Mouse (Mus musculus) MEL (cell line): ENCODE results near the gene Cavin2. TPM values are rescaled to one million over a fixed set of nuclear protein-coding genes. Genes with fewer than 3 reads are reported as not detected.

Source experiments
- DNase-seq: peaks from one replicate; pipeline ENCODE4 v3.0.0; 2011; ENCODE audit warnings: low read depth, low spot score
- H3K27ac ChIP-seq: 2 replicates; pipeline ENCODE4 v1.5.1; 2012; ENCODE audit warnings: low read depth, mild to moderate bottlenecking, control low read depth, low read length, moderate library complexity; ENCODE audit not compliant: control insufficient read depth
- H3K27me3 ChIP-seq, 2 experiments: fragments of 150-350 bp in 1 of 2; sonication (generic) in 1 of 2; 2 replicates each; pipeline ENCODE4 v1.6.1; 2012; ENCODE audit warnings: low read length in 2 of 2, mild to moderate bottlenecking in 2 of 2, improper control_type of control experiment in 1 of 2, moderate library complexity in 1 of 2; ENCODE audit not compliant: insufficient read depth in 2 of 2, control insufficient read depth in 1 of 2
- H3K36me3 ChIP-seq, 2 experiments: 2 replicates each; pipeline ENCODE4 v1.6.1; 2012 to 2014; ENCODE audit warnings: low read length in 2 of 2, improper control_type of control experiment in 1 of 2, inconsistent platforms in 1 of 2, mild to moderate bottlenecking in 1 of 2; ENCODE audit not compliant: insufficient read depth in 2 of 2, control insufficient read depth in 1 of 2
- H3K4me1 ChIP-seq, 2 experiments: fragments of 150-350 bp in 1 of 2; sonication (generic) in 1 of 2; 2 replicates each; pipeline ENCODE4 v1.6.1; 2012; ENCODE audit warnings: low read length in 2 of 2, improper control_type of control experiment in 1 of 2, mild to moderate bottlenecking in 1 of 2; ENCODE audit not compliant: insufficient read depth in 2 of 2, control insufficient read depth in 1 of 2
- H3K4me3 ChIP-seq, 2 experiments: fragments of 150-350 bp in 1 of 2; sonication (generic) in 1 of 2; 2 replicates each; pipeline ENCODE4 v1.5.1; 2012; ENCODE audit warnings: low read depth in 2 of 2, low read length in 2 of 2, mild to moderate bottlenecking in 2 of 2, moderate library complexity in 2 of 2, control low read depth in 1 of 2, improper control_type of control experiment in 1 of 2; ENCODE audit not compliant: control insufficient read depth in 1 of 2, insufficient read depth in 1 of 2
- H3K79me2 ChIP-seq: 2 replicates; pipeline ENCODE4 v1.6.1; 2012; ENCODE audit warnings: mild to moderate bottlenecking, low read length, moderate library complexity; ENCODE audit not compliant: control insufficient read depth, poor library complexity, insufficient read depth
- H3K9ac ChIP-seq: 2 replicates; pipeline ENCODE4 v1.6.1; 2012; ENCODE audit warnings: low read depth, mild to moderate bottlenecking, control low read depth, low read length, moderate library complexity; ENCODE audit not compliant: control insufficient read depth, poor library complexity, severe bottlenecking
- H3K9me3 ChIP-seq: fragments of 150-350 bp; sonication (generic); replicated peaks from 2 replicates; pipeline ENCODE4 v1.6.1; 2012; ENCODE audit warnings: mild to moderate bottlenecking, low read length, improper control_type of control experiment, moderate library complexity; ENCODE audit not compliant: insufficient read depth
- CHD1 ChIP-seq: IDR thresholded peaks from 2 replicates; pipeline ENCODE4 v1.6.1; 2012; ENCODE audit warnings: low read depth, mild to moderate bottlenecking, inconsistent platforms, low read length, improper control_type of control experiment
- CTCF ChIP-seq, 3 experiments: IDR thresholded peaks in 2 of 3; conservative IDR thresholded peaks in 1 of 3; 2 replicates each; pipeline ENCODE4 v1.5.1; 2011 to 2012; ENCODE audit warnings: low read length in 3 of 3, low read depth in 2 of 3, mild to moderate bottlenecking in 2 of 3, improper control_type of control experiment in 1 of 3, inconsistent platforms in 1 of 3, mixed read lengths in 1 of 3, moderate library complexity in 1 of 3; ENCODE audit not compliant: control insufficient read depth in 1 of 3, insufficient read depth in 1 of 3, poor library complexity in 1 of 3, severe bottlenecking in 1 of 3
- E2F4 ChIP-seq: IDR thresholded peaks from 2 replicates; pipeline ENCODE4 v1.6.1; 2011; ENCODE audit warnings: low read depth, low read length, improper control_type of control experiment, borderline replicate concordance
- ELF1 ChIP-seq: IDR thresholded peaks from 2 replicates; pipeline ENCODE4 v1.6.1; 2014; ENCODE audit warnings: low read depth, mild to moderate bottlenecking, inconsistent platforms, low read length, improper control_type of control experiment, moderate library complexity
- MAX ChIP-seq: IDR thresholded peaks from 2 replicates; pipeline ENCODE4 v1.6.1; 2011; ENCODE audit warnings: low read length, improper control_type of control experiment
- MAZ ChIP-seq: IDR thresholded peaks from 2 replicates; pipeline ENCODE4 v1.6.1; 2012; ENCODE audit warnings: low read depth, mild to moderate bottlenecking, inconsistent platforms, low read length, improper control_type of control experiment
- MEF2A ChIP-seq: IDR thresholded peaks from 2 replicates; pipeline ENCODE4 v1.6.1; 2014; ENCODE audit warnings: low read depth, mild to moderate bottlenecking, inconsistent platforms, low read length, improper control_type of control experiment; ENCODE audit not compliant: poor library complexity, insufficient replicate concordance, severe bottlenecking; ENCODE audit errors: extremely low read depth
- MYB ChIP-seq: IDR thresholded peaks from 2 replicates; pipeline ENCODE4 v1.6.1; 2011; ENCODE audit warnings: mild to moderate bottlenecking, low read depth, low read length, improper control_type of control experiment
- NRF1 ChIP-seq: IDR thresholded peaks from 2 replicates; pipeline ENCODE4 v1.6.1; 2014; ENCODE audit warnings: low read depth, mild to moderate bottlenecking, inconsistent platforms, low read length, improper control_type of control experiment, moderate library complexity; ENCODE audit not compliant: poor library complexity, insufficient read depth, severe bottlenecking
- POLR2AphosphoS2 ChIP-seq: IDR thresholded peaks from 2 replicates; pipeline ENCODE4 v1.6.1; 2011; ENCODE audit warnings: low read length, improper control_type of control experiment
- POLR2AphosphoS5 ChIP-seq: IDR thresholded peaks from 2 replicates; pipeline ENCODE4 v1.6.1; 2012; ENCODE audit warnings: low read depth, borderline replicate concordance, mild to moderate bottlenecking, inconsistent platforms, low read length, moderate library complexity, mixed read lengths
- UBTF ChIP-seq: IDR thresholded peaks from 2 replicates; pipeline ENCODE4 v1.6.1; 2012; ENCODE audit warnings: low read depth, mild to moderate bottlenecking, inconsistent platforms, low read length, improper control_type of control experiment, moderate library complexity, borderline replicate concordance; ENCODE audit not compliant: insufficient read depth
- ZKSCAN1 ChIP-seq: IDR thresholded peaks from 2 replicates; pipeline ENCODE4 v1.6.1; 2012; ENCODE audit warnings: low read depth, mild to moderate bottlenecking, inconsistent platforms, low read length, improper control_type of control experiment, moderate library complexity
- polyA plus RNA-seq, 2 experiments: library from polyadenylated mRNA; stranded (reverse) in 1 of 2; unstranded in 1 of 2; fragments of >175 nt in 1 of 2; fragments of >200 nt in 1 of 2; gene quantifications; 2 replicates each; pipeline versions ENCODE4 v1.2.1 to v1.2.4; 2012; ENCODE audit warnings: low replicate concordance in 2 of 2, low read depth in 1 of 2; ENCODE audit not compliant: insufficient read length in 2 of 2, insufficient read depth in 1 of 2, missing spikeins in 1 of 2
- total RNA-seq: library from RNA; depleted of rRNA; stranded (reverse); fragments of 300-350 nt; gene quantifications from 2 replicates; pipeline ENCODE4 v1.2.3, GENCODE M21; 2012

The Cavin2 gene
- total and polyA plus RNA-seq, 3 experiments = not detected

DNA sequence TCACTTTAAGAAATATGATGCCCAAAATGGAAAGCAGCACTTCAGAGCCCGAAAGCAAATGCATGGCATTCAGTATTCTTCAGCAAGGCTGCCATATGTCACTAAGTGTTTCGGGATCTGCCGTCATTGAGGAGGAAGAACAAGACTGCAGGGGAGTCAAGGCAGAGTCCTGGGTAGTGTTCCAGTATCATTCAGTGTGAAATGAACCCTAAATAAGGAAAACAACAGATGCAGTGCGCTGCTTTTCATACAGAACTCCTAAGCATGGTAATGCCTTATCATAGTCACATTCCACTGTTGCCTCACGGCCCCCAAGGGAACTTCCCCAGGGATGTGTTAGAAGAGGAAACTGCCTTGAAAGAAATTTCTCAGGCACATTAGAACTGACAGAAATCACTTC, 21.8 kb upstream of the Cavin2 start:
- Histone ChIP-seq H3K79me2 (no peaks in the 10 kb centered on the region), H3K4me1 (no peaks in the 10 kb centered on the region), H3K27me3 (no peaks in the 10 kb centered on the region), H3K9ac (no peak overlapping the region), H3K9me3 (no peaks in the 10 kb centered on the region), H3K36me3 (no peaks in the 10 kb centered on the region), H3K4me3 (no peak overlapping the region), H3K27ac (no peak overlapping the region)
- TF ChIP-seq MAX (no peak), MYB (no peak), MAZ (no peak), NRF1 (no peak), POLR2AphosphoS2 (no peak), E2F4 (no peak), ELF1 (no peak), CTCF (IDR thresholded peaks at IDR 0.05 in 2 of 3, conservative IDR thresholded peaks at IDR 0.05 in 1 of 3; ENCODE audit: control insufficient read depth in 1 of 3, insufficient read depth in 1 of 3, low read depth in 2 of 3, low read length in 3 of 3, poor library complexity in 1 of 3, severe bottlenecking in 1 of 3) (no peak), POLR2AphosphoS5 (no peak)
- no peak for DNase-seq

GRCm38 (mm10) chr1:51268225-51268624, 20.7 kb upstream of the Cavin2 start:
- Histone ChIP-seq H3K27ac (no peak overlapping the region), H3K4me1 (no peaks in the 10 kb centered on the region), H3K27me3 (no peaks in the 10 kb centered on the region), H3K4me3 (no peak overlapping the region), H3K9me3 (no peaks in the 10 kb centered on the region), H3K36me3 (no peaks in the 10 kb centered on the region), H3K9ac (no peak overlapping the region), H3K79me2 (no peaks in the 10 kb centered on the region)
- TF ChIP-seq UBTF = no peak
- no peak for TF ChIP-seq POLR2AphosphoS2
- no peak for TF ChIP-seq MEF2A
- TF ChIP-seq E2F4 = no peak
- TF ChIP-seq NRF1 = no peak
- no peak for TF ChIP-seq ZKSCAN1
- TF ChIP-seq CHD1 = no peak
- no peak for DNase-seq
